Mouse (Mus musculus) skeletal muscle tissue, postnatal 0 days (tissue): ENCODE measurements around the gene Sars. TPM values are rescaled to one million over a fixed set of nuclear protein-coding genes. Genes with fewer than 3 reads are reported as not detected.

Experiments used
- polyA plus RNA-seq: library from polyadenylated mRNA; unstranded; fragments of >200 nt; fragmentation: Nextera tagmentation; extraction: Ambion mirVana; gene quantifications from 2 replicates; pipeline ENCODE4 v1.2.1, GENCODE M21; 2015

Gene Sars
- 68.8 and 83.1 TPM in 2 replicates for polyA plus RNA-seq

GRCm38 (mm10) chr3:108444698-108445365, at the start of gene Sars:
Gene Sars (minus strand): TSS chr3:108445209.

GRCm38 (mm10) chr3:108414857-108415830, 29.9 kb downstream of the Sars start, which contains the start of gene Celsr2:
Gene Celsr2 (minus strand): TSS chr3:108415552.

GRCm38 (mm10) chr3:108383485-108384354, 61.3 kb downstream of the Sars start, which contains the start of gene Psrc1:
Gene Psrc1 (plus strand): TSS chr3:108383839.

Other genes starting within 250 kb of the Sars start
- gene Cyb561d1, start 244.0 kb downstream of the Sars start, polyA plus RNA-seq: 1.8 and 2.1 TPM in 2 replicates
- 5.7 and 6.8 TPM in 2 replicates for gene Atxn7l2, start 234.3 kb downstream of the Sars start, polyA plus RNA-seq
- gene Sypl2, start 218.6 kb downstream of the Sars start, polyA plus RNA-seq: 204 and 213 TPM in 2 replicates
- 248 and 270 TPM in 2 replicates for gene Psma5, start 188.3 kb downstream of the Sars start, polyA plus RNA-seq
- gene Sort1, start 161.1 kb downstream of the Sars start, polyA plus RNA-seq: 10.5 and 11.2 TPM in 2 replicates
- 0.29 and 0.33 TPM in 2 replicates for gene Mybphl, start 80.3 kb downstream of the Sars start, polyA plus RNA-seq
- gene Psrc1, start 61.4 kb downstream of the Sars start, polyA plus RNA-seq: 6.3 and 6.4 TPM in 2 replicates
- gene Celsr2, start 29.7 kb downstream of the Sars start, polyA plus RNA-seq: 0.76 and 1.8 TPM in 2 replicates
- not detected in 2 replicates for gene 1700013F07Rik, start 88.9 kb upstream of the Sars start, polyA plus RNA-seq
- gene 5330417C22Rik, start 91.3 kb upstream of the Sars start, polyA plus RNA-seq: 0.03 and 0.04 TPM in 2 replicates
- 21.0 and 24.8 TPM in 2 replicates for gene Tmem167b, start 117.3 kb upstream of the Sars start, polyA plus RNA-seq
- 26.6 and 33.4 TPM in 2 replicates for gene Taf13, start 126.5 kb upstream of the Sars start, polyA plus RNA-seq
- 3.6 and 4.3 TPM in 2 replicates for gene Wdr47, start 146.1 kb upstream of the Sars start, polyA plus RNA-seq
- 42.2 and 47.0 TPM in 2 replicates for gene Clcc1, start 208.7 kb upstream of the Sars start, polyA plus RNA-seq